Mouse (Mus musculus) bone marrow macrophage, adult 2 months (primary cell): ENCODE results near the gene Rbmx.

Experiments used
- CTCF ChIP-seq: IDR thresholded peaks from 2 replicates; pipeline ENCODE4 v1.5.1; 2012; ENCODE audit warnings: low read depth, mild to moderate bottlenecking, low read length, moderate library complexity
- POLR2A ChIP-seq: IDR thresholded peaks from 2 replicates; pipeline ENCODE4 v1.6.1; 2012; ENCODE audit warnings: mild to moderate bottlenecking, low read depth, low read length, borderline replicate concordance

DNA sequence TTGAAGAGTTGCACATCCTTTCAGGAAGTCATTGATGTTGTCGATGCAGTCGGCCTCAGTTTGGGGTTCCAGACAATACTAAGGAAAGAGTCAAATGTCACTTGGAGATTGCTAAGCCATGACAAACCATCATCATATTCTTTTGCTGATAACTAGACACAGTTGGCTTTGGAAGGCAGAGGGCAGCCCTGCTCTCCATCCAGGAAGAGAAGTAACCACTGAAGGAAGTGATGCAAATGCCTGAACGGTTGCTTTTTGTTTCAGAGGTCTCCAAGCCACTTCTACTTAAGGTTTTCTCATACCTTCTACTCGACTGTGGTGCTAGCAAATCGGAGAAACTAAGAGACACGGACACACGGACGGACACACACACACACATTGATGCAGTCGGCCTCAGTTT is 55.9 kb downstream of the Rbmx start:
- no peak for TF ChIP-seq POLR2A
- no peak for TF ChIP-seq CTCF
